Mouse (Mus musculus): ENCODE data around the gene Etfb. TPM values are rescaled to one million over a fixed set of nuclear protein-coding genes. Genes with fewer than 3 reads are reported as not detected.

The Etfb gene
- total and polyA plus RNA-seq, 3 experiments = 177 to 186 TPM; not detected in 1

- no peak overlapping the region for H3K27ac ChIP-seq (ENCODE audit: control insufficient read depth, low read depth, low read length)
- peaks cover 0 to 5% of the 10 kb centered on the region in 2 experiments; a peak in 3 of 4 replicates for H3K36me3 ChIP-seq (ENCODE audit: control insufficient read depth in 1 of 2, insufficient read depth in 2 of 2, low read length in 2 of 2)
- H3K9me3 ChIP-seq (replicated peaks; ENCODE audit: insufficient read depth, low read length) = no peaks in the 10 kb centered on the region
- H3K27me3 ChIP-seq (ENCODE audit: control insufficient read depth in 1 of 2, insufficient read depth in 2 of 2, low read length in 2 of 2) = no peaks in the 10 kb centered on the region
- no peak for DNase-seq (ENCODE audit: low read depth, low spot score)
- no peak overlapping the region for H3K4me3 ChIP-seq (ENCODE audit: control insufficient read depth in 1 of 2, insufficient read depth in 1 of 2, low read depth in 2 of 2, low read length in 2 of 2)
- no peak overlapping the region for H3K9ac ChIP-seq (ENCODE audit: control insufficient read depth, low read depth, low read length, poor library complexity, severe bottlenecking)
- TF ChIP-seq ZC3H11A (IDR thresholded peaks at IDR 0.05; ENCODE audit: low read depth, low read length) (no peak), BHLHE40 (IDR thresholded peaks at IDR 0.05; ENCODE audit: borderline replicate concordance, low read depth, low read length) (no peak), GATA1 (IDR thresholded peaks at IDR 0.05; ENCODE audit: low read depth, low read length) (no peak), MAFK (IDR thresholded peaks at IDR 0.05; ENCODE audit: borderline replicate concordance, low read depth, low read length) (no peak), NRF1 (IDR thresholded peaks at IDR 0.05; ENCODE audit: insufficient read depth, low read depth, low read length, poor library complexity, severe bottlenecking) (no peak), POLR2A (IDR thresholded peaks at IDR 0.05; ENCODE audit: control insufficient read depth in 1 of 2, insufficient read depth in 1 of 2, low read depth in 1 of 2, low read length in 2 of 2, poor library complexity in 1 of 2) (no peak), TBP (IDR thresholded peaks at IDR 0.05; ENCODE audit: low read depth, low read length) (no peak), USF2 (IDR thresholded peaks at IDR 0.05; ENCODE audit: borderline replicate concordance in 1 of 2, insufficient read depth in 1 of 2, low read depth in 1 of 2, low read length in 2 of 2) (no peak), KAT2A (conservative IDR thresholded peaks at IDR 0.05; ENCODE audit: low read depth, low read length) (no peak), POLR2AphosphoS2 (IDR thresholded peaks at IDR 0.05; ENCODE audit: low read length) (no peak), E2F4 (IDR thresholded peaks at IDR 0.05; ENCODE audit: borderline replicate concordance, low read depth, low read length) (no peak), SIN3A (IDR thresholded peaks at IDR 0.05; ENCODE audit: low read length) (no peak), ELF1 (IDR thresholded peaks at IDR 0.05; ENCODE audit: low read depth, low read length) (no peak), ZMIZ1 (IDR thresholded peaks at IDR 0.05; ENCODE audit: low read depth, low read length) (no peak), ETS1 (IDR thresholded peaks at IDR 0.05; ENCODE audit: low read depth, low read length) (no peak), ZNF384 (IDR thresholded peaks at IDR 0.05; ENCODE audit: low read depth, low read length) (no peak), JUND (IDR thresholded peaks at IDR 0.05; ENCODE audit: low read depth, low read length) (no peak), UBTF (IDR thresholded peaks at IDR 0.05; ENCODE audit: borderline replicate concordance, insufficient read depth, low read depth, low read length) (no peak)
- H3K79me2 ChIP-seq (ENCODE audit: control insufficient read depth, insufficient read depth, low read length, poor library complexity) = no peaks in the 10 kb centered on the region
- H3K4me1 ChIP-seq (ENCODE audit: control insufficient read depth in 1 of 2, insufficient read depth in 2 of 2, low read length in 2 of 2) = peaks cover 0 to 8% of the 10 kb centered on the region in 2 experiments; a peak in 1 of 4 replicates
Observed at GRCm38 (mm10) chr7:43453599-43454355, 9.9 kb downstream of the Etfb start.

DNA sequence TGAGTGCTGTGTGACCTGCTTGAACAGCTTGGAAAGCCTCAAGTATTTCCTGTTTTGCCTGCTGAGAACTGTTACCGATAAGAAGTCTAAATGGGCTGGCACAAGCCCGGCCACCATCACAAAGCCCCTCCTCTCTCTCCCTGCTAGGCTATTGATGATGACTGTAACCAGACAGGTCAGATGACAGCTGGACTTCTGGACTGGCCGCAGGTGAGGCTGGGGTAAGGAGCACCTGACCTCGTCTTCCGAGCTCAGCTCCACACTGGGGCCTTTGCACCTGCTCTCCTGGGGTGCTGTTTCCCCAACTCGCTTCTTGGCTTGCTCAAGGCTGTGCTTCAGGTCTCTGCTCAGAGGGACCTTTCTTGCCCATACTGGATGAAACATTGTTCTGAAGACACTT is 10.5 kb downstream of the Etfb start:
- Histone ChIP-seq H3K79me2 (ENCODE audit: control insufficient read depth, insufficient read depth, low read length, poor library complexity) (no peaks in the 10 kb centered on the region), H3K36me3 (ENCODE audit: control insufficient read depth in 1 of 2, insufficient read depth in 2 of 2, low read length in 2 of 2) (peaks cover 0 to 1% of the 10 kb centered on the region in 2 experiments; a peak in 2 of 4 replicates), H3K9ac (ENCODE audit: control insufficient read depth, low read depth, low read length, poor library complexity, severe bottlenecking) (no peak overlapping the region), H3K4me3 (ENCODE audit: control insufficient read depth in 1 of 2, insufficient read depth in 1 of 2, low read depth in 2 of 2, low read length in 2 of 2) (no peak overlapping the region), H3K9me3 (replicated peaks; ENCODE audit: insufficient read depth, low read length) (no peaks in the 10 kb centered on the region), H3K4me1 (ENCODE audit: control insufficient read depth in 1 of 2, insufficient read depth in 2 of 2, low read length in 2 of 2) (peaks cover 0 to 3% of the 10 kb centered on the region in 2 experiments; a peak in 1 of 4 replicates), H3K27me3 (ENCODE audit: control insufficient read depth in 1 of 2, insufficient read depth in 2 of 2, low read length in 2 of 2) (no peaks in the 10 kb centered on the region), H3K27ac (ENCODE audit: control insufficient read depth, low read depth, low read length) (no peak overlapping the region)
- TF ChIP-seq POLR2AphosphoS5 (IDR thresholded peaks at IDR 0.05; ENCODE audit: borderline replicate concordance, low read depth, low read length) (no peak), HCFC1 (IDR thresholded peaks at IDR 0.05; ENCODE audit: low read depth, low read length) (no peak), USF2 (IDR thresholded peaks at IDR 0.05; ENCODE audit: borderline replicate concordance in 1 of 2, insufficient read depth in 1 of 2, low read depth in 1 of 2, low read length in 2 of 2) (no peak), RAD21 (IDR thresholded peaks at IDR 0.05; ENCODE audit: low read depth, low read length) (no peak), MXI1 (IDR thresholded peaks at IDR 0.05; ENCODE audit: low read depth, low read length) (no peak), NRF1 (IDR thresholded peaks at IDR 0.05; ENCODE audit: insufficient read depth, low read depth, low read length, poor library complexity, severe bottlenecking) (no peak), MYC (IDR thresholded peaks at IDR 0.05; ENCODE audit: low read depth, low read length) (no peak), MAZ (IDR thresholded peaks at IDR 0.05; ENCODE audit: low read depth, low read length) (no peak), ZC3H11A (IDR thresholded peaks at IDR 0.05; ENCODE audit: low read depth, low read length) (no peak), TCF12 (IDR thresholded peaks at IDR 0.05; ENCODE audit: low read depth, low read length) (no peak), CTCF (IDR thresholded peaks at IDR 0.05 in 2 of 3, conservative IDR thresholded peaks at IDR 0.05 in 1 of 3; ENCODE audit: control insufficient read depth in 1 of 3, insufficient read depth in 1 of 3, low read depth in 2 of 3, low read length in 3 of 3, poor library complexity in 1 of 3, severe bottlenecking in 1 of 3) (no peak), MAX (IDR thresholded peaks at IDR 0.05; ENCODE audit: low read length) (no peak), SIN3A (IDR thresholded peaks at IDR 0.05; ENCODE audit: low read length) (no peak), KAT2A (conservative IDR thresholded peaks at IDR 0.05; ENCODE audit: low read depth, low read length) (no peak), TAL1 (IDR thresholded peaks at IDR 0.05; ENCODE audit: low read length) (no peak), POLR2A (IDR thresholded peaks at IDR 0.05; ENCODE audit: control insufficient read depth in 1 of 2, insufficient read depth in 1 of 2, low read depth in 1 of 2, low read length in 2 of 2, poor library complexity in 1 of 2) (no peak)
- DNase-seq (ENCODE audit: low read depth, low spot score) = no peak
